Mouse (Mus musculus) lung, embryonic 14.5 days (tissue): ENCODE measurements at regions not wholly inside any gene's neighbourhood (a gene's known extent, or its start where the extent isn't known, plus 50 kb on each side); places are given as distances from the start of the nearest gene placed in this dataset.

Experiments used
- ATAC-seq: fragments of 200-750 bp; cut with Nextera tagmentation; 2 replicates; pipeline ENCODE4 v1.8.0; 2017; ENCODE audit warnings: mild to moderate bottlenecking, moderate TSS enrichment, moderate library complexity; ENCODE audit not compliant: insufficient read depth
- DNase-seq: peaks from one replicate; pipeline ENCODE4 v3.0.0-alpha.2; 2015
- H3K27ac ChIP-seq: fragments of 300-500 bp; sonication (generic); 2 replicates; pipeline ENCODE4 v1.5.1; 2014; ENCODE audit warnings: low read depth, mild to moderate bottlenecking, moderate library complexity
- H3K27me3 ChIP-seq: fragments of 300-500 bp; sonication (generic); 2 replicates; pipeline ENCODE4 v1.6.1; 2014; ENCODE audit warnings: low read length, control low read depth; ENCODE audit not compliant: insufficient read depth
- H3K36me3 ChIP-seq: fragments of 300-500 bp; sonication (generic); 2 replicates; pipeline ENCODE4 v1.6.1; 2014; ENCODE audit warnings: control low read depth; ENCODE audit not compliant: insufficient read depth
- H3K4me1 ChIP-seq: fragments of 300-500 bp; sonication (generic); 2 replicates; pipeline ENCODE4 v1.6.1; 2014; ENCODE audit warnings: antibody characterized with exemption, control low read depth; ENCODE audit not compliant: insufficient read depth
- H3K4me2 ChIP-seq: fragments of 300-500 bp; sonication (generic); 2 replicates; pipeline ENCODE4 v1.6.1; 2014; ENCODE audit warnings: mild to moderate bottlenecking
- H3K4me3 ChIP-seq: fragments of 300-500 bp; sonication (generic); 2 replicates; pipeline ENCODE4 v1.5.1; 2014; ENCODE audit warnings: low read depth, low read length
- H3K9ac ChIP-seq: fragments of 300-500 bp; sonication (generic); 2 replicates; pipeline ENCODE4 v1.6.1; 2014
- H3K9me3 ChIP-seq: fragments of 300-500 bp; sonication (generic); 2 replicates; pipeline ENCODE4 v1.6.1; 2016; ENCODE audit warnings: low read depth, low read length, control low read depth
- CTCF ChIP-seq: IDR thresholded peaks from 2 replicates; pipeline ENCODE4 v1.5.1; 2016; ENCODE audit warnings: antibody characterized with exemption, low read depth
- WGBS: fragments of 180-500 bp; shearing (Covaris S2); extraction: QIAGEN DNeasy Blood & Tissue Kit; methylation state at CpG from one replicate; pipeline ENCODE4 v1.1.7; 2014; 5-methylcytosine and 5-hydroxymethylcytosine counted together

DNA sequence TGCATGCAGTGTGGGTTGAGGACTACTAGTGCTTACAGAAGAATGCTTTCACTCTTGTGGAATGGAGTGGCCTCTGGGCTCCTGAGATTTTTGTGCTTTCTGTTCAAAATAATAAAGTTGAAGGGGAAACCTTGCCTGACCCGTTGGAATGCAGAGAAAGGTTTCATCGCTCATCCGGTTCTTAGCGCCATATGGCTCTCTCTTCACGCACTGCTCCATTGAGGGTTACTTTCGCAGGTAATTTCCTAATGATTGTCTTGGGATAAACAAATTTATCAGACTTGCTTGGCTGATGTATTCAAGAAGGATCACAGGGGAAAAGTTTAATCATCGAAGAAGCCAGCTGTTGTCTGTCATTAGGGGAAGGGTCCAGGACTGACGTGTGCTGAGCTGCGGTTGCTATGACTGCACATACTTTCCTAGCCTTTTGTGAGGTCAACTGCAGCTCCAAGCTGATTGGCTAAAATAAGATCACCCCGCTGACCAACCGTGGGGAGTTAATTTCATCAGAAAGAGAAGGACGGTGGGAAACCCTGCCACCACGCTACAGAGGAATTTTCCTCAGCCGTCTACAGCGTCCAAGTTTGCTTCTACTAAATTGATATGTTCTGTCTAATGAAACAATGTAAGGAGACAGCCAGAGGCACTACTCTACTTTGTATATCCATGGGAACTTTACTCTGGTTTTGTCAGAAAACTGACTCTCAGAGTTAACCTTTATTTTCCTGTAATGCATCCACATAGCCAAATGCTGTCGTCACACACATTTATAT, 210.9 kb downstream of the Sox2 start:
- WGBS: 50% methylated on average over 16 of the region's 16 CpGs
- Histone ChIP-seq H3K4me1 (no peaks in the 10 kb centered on the region), H3K27me3 (no peaks in the 10 kb centered on the region), H3K36me3 (no peaks in the 10 kb centered on the region), H3K9ac (no peak overlapping the region), H3K9me3 (no peaks in the 10 kb centered on the region), H3K27ac (no peak overlapping the region), H3K4me3 (no peak overlapping the region), H3K4me2 (no peak overlapping the region)
- peak; percentile 21 for DNase-seq
- peak; percentile 60; the same call in 1 of the 2 replicates for ATAC-seq
- TF ChIP-seq CTCF: no peak

DNA sequence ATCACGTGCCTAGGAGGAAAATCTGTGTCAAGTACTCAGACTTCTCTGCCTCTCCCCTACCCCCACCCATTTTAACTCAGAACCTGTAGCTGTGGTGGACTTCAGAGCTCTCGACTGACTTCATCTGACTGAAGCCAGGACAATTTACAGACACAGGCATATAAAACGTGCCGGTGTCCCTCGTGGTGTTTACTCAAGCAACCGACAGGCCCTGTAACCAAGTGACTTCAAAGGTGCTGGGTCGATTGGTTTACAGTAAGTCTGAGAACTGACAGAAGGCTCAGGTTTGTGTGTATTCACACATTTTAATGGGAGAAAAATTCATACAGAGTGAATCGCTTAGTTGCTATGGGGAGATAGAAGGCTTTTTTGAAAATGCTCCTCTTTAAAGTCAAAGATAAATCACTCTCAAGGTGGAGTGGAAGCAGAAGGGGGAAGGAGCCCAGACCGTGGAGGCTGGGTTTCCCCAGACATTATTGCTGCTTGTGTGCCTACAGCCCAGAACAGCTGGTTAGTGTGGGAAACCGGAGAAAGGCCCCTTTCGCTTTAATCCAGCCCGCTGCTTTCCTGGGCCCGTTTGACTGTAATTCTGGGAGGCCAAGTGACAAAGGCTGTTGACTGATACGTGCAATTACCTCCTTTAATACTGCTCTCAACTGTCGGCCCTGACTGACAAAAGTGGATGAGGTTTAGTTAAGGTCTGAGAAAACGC, 218.6 kb downstream of the Sox2 start:
- WGBS: 15% methylated on average over 16 of the region's 16 CpGs
- Histone ChIP-seq H3K4me1 (no peaks in the 10 kb centered on the region), H3K9ac (no peak overlapping the region), H3K4me2 (no peak overlapping the region), H3K9me3 (no peaks in the 10 kb centered on the region), H3K4me3 (no peak overlapping the region), H3K27ac (no peak overlapping the region), H3K27me3 (no peaks in the 10 kb centered on the region), H3K36me3 (no peaks in the 10 kb centered on the region)
- DNase-seq (peak; percentile 9), ATAC-seq (no peak)
- no peak for TF ChIP-seq CTCF

DNA sequence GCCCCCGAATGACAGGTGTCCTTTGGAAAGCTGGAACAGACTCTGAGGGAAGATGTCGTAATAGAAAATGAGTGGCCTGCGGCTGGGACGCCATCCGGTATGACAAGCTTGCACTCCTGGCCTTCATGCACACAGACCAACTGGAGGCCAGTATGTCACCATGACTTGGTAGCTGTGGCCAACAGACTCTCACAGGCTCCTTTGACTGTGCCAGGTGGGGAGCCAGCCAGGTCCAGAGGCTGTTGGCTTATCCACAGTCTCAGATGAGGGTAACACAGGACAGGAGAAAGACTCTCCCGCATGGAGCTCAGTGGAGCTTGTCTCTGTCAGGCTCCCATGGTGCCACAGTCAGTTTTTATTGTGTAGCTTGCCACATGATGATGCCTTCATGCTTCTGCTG, 219.7 kb downstream of the Sox2 start:
- 89% methylated on average over 6 of the region's 6 CpGs for WGBS
- H3K27me3 ChIP-seq: no peaks in the 10 kb centered on the region
- no peak for ATAC-seq

DNA sequence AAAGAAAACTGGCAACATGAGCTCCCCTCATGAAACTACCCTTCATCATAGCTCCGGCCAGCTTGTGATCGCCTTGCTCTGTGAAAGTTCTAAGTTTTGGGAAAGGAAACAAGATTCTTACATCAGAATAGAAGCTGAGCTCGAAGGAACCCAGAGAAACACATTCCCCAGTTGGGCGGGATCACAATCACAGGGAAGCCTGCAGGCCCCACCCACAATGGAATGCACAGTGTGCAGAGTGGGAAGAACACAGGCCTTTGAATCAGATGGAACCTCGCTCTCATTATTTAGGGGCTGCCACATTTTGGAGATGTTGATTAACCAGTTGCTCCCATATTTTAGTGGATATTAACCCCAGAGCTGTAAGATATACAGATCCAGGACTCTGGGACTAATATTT, 234.9 kb downstream of the Sox2 start:
- 68% methylated on average over 5 of the region's 5 CpGs for WGBS
- no peak overlapping the region for H3K9ac ChIP-seq
- no peak for TF ChIP-seq CTCF
- H3K36me3 ChIP-seq: no peaks in the 10 kb centered on the region
- H3K4me1 ChIP-seq: no peaks in the 10 kb centered on the region
- no peaks in the 10 kb centered on the region for H3K27me3 ChIP-seq
- H3K9me3 ChIP-seq: no peaks in the 10 kb centered on the region
- no peak overlapping the region for H3K4me3 ChIP-seq
- H3K27ac ChIP-seq: no peak overlapping the region
- H3K4me2 ChIP-seq: no peak overlapping the region
- ATAC-seq: no peak
- DNase-seq: peak; percentile 19

More for the DNA sequence above, 219.7 kb downstream of the Sox2 start:
- Histone ChIP-seq H3K4me3 (no peak overlapping the region), H3K9ac (no peak overlapping the region), H3K4me2 (no peak overlapping the region), H3K9me3 (no peaks in the 10 kb centered on the region), H3K27ac (no peak overlapping the region), H3K36me3 (no peaks in the 10 kb centered on the region), H3K4me1 (no peaks in the 10 kb centered on the region)
- TF ChIP-seq CTCF: no peak
- no peak for DNase-seq

DNA sequence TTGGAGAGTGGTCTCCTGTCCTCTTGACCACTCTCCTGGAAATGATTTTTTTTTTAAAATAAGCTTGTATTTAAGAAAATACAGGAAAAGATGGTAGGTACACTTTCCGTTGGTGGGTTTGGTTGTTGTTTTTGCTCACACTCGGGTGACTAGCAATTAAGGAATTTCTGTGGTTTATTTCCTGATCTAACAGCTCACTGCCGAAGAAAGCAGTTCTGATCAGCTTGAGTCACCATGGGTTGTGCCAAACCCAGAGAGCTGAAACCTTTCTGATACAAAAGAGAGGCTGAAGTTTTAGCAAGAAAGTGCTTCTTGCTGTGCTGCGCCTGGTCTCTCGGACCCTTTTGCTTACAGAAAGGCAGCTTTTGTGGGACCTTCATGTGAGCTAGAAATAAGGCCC, 243.2 kb downstream of the Sox2 start:
- Histone ChIP-seq H3K4me2 (no peak overlapping the region), H3K36me3 (no peaks in the 10 kb centered on the region), H3K4me1 (no peaks in the 10 kb centered on the region), H3K4me3 (no peak overlapping the region), H3K27me3 (no peaks in the 10 kb centered on the region), H3K9me3 (no peaks in the 10 kb centered on the region; the same call in 1 of the 2 replicates), H3K27ac (no peak overlapping the region), H3K9ac (no peak overlapping the region)
- DNase-seq: no peak
- no peak for TF ChIP-seq CTCF
- no peak for ATAC-seq
- WGBS: 89% methylated on average over 5 of the region's 5 CpGs

DNA sequence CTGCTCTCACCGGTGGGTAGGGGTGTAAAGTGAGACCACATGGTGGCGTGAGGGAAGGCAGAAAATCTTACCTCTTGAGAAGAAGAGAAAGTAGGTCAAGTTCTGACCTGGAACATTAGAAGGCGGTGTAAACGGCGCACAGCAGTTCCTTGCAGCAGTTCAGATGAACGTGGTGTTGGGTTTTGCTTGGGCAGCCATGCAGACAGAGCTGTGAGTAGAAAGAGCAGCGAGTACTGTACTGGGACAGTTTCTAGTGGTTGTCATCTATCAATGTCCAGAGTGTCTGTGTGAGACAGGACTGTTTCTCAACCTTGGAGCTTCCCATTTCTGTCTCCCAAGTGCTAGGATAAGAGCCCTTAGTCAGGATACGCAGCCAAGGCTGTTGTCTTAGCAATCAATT, 252.9 kb downstream of the Sox2 start:
- Histone ChIP-seq H3K4me3 (no peak overlapping the region), H3K9ac (no peak overlapping the region), H3K4me1 (no peaks in the 10 kb centered on the region), H3K27me3 (peaks cover 6% of the 10 kb centered on the region; the same call in 1 of the 2 replicates), H3K27ac (no peak overlapping the region), H3K4me2 (no peak overlapping the region), H3K36me3 (no peaks in the 10 kb centered on the region), H3K9me3 (no peaks in the 10 kb centered on the region)
- no peak for DNase-seq
- ATAC-seq: no peak
- 73% methylated on average over 8 of the region's 8 CpGs for WGBS
- TF ChIP-seq CTCF: no peak

DNA sequence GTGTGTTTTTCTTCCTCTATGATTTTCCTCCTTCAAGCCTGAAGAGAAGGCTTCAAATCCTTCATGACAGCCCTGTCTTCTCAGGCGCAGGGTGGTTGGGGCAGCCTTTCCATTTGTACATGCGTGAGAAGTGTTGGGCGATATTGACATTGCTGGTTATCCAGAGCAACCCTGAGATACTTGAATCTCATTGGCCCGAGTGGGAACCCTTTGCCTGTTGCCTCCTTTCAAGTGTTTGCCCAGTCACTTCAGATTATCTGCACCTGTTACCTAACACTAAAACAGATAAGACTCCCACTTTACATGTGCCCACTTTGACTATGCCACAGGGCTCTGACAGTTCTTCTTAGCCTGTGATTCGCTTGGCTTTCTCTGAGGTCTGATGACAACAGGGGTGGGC, 258.3 kb downstream of the Sox2 start:
- H3K27ac ChIP-seq: no peak overlapping the region
- 57% methylated on average over 5 of the region's 5 CpGs for WGBS
- H3K4me1 ChIP-seq: no peaks in the 10 kb centered on the region
- no peak overlapping the region for H3K4me2 ChIP-seq
- H3K9ac ChIP-seq: no peak overlapping the region
- DNase-seq (peak; percentile 60), ATAC-seq (peak; percentile 77)
- TF ChIP-seq CTCF: no peak
- 0 out of 2 replicates have a peak, but pooled peaks cover 4% of the 10 kb centered on the region for H3K27me3 ChIP-seq
- no peaks in the 10 kb centered on the region for H3K36me3 ChIP-seq
- H3K9me3 ChIP-seq: no peaks in the 10 kb centered on the region
- no peak overlapping the region for H3K4me3 ChIP-seq
